Mouse (Mus musculus): Measurements from ENCODE around the gene Pgbd5.

DNA sequence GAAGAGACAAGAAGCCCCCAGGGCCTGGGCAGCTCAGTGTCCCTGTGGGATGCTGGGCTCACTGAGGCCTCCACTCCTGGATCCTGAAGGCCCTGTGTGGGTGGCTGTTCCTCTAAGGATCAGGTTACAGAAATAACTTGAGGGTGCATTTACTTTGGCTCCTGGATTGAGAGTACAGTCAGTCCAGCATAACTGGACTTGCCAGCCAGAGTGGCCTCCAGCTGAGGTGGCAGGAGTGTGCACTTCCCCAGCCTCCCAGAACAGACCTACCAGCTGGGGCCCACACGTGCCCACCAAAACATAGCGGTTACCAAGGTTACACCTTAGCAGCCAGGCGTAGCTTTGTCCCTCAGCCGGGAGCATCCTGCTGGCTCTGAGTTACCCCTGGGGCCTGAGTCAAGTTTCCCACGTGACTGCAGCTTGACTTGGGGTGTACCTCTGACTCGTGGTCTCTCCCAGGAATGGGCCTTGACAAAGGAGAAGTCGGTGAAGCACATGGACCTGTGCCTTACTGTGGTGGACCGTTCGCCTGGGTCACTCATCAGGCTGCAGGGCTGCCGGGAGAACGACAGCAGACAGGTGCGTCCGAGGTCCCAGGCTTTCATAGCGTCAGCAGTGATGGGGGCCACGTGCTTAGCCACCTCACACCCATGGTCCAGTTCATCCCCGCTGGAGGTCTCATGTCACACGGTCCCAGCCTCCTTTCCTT is 98.9 kb downstream of the Pgbd5 start:
- TF ChIP-seq CTCF (IDR thresholded peaks at IDR 0.05; ENCODE audit: extremely low read depth, insufficient read depth, insufficient read length, insufficient replicate concordance), result no peak
- TF ChIP-seq POLR2A (IDR thresholded peaks at IDR 0.05; ENCODE audit: low read depth, low read length), result no peak

All from spleen, adult 2 months (tissue).